Mouse (Mus musculus) monocyte, adult 2 months (primary cell): ENCODE measurements around the gene Cldn34c4.

Experiments used
- DNase-seq, 2 experiments: peaks; one replicate each; pipeline ENCODE4 v3.0.0; 2022; ENCODE audit warnings: low spot score in 2 of 2, low read depth in 1 of 2

Cldn34c4 gene

GRCm38 (mm10) chrX:127736454-127736853 lies at the start of gene Cldn34c4:
Gene Cldn34c4 (minus strand): TSS chrX:127736554.
- no peak for DNase-seq

- no peak for DNase-seq
These were observed 10.7 kb upstream of the Cldn34c4 start for GRCm38 (mm10) chrX:127747062-127747461.
